Mouse (Mus musculus): ENCODE data around the gene Btbd35f10. TPM values are rescaled to one million over a fixed set of nuclear protein-coding genes. Genes with fewer than 3 reads are reported as not detected.
"Not testable (repeated sequence)": the region's sequence is repeated elsewhere in the genome, so short reads cannot be mapped to it uniquely, and the experiment has no call there.

Gene Btbd35f10
- polyA plus RNA-seq (2015; fragmentation: Nextera tagmentation; extraction: Ambion mirVana): not detected in 2 replicates

DNA sequence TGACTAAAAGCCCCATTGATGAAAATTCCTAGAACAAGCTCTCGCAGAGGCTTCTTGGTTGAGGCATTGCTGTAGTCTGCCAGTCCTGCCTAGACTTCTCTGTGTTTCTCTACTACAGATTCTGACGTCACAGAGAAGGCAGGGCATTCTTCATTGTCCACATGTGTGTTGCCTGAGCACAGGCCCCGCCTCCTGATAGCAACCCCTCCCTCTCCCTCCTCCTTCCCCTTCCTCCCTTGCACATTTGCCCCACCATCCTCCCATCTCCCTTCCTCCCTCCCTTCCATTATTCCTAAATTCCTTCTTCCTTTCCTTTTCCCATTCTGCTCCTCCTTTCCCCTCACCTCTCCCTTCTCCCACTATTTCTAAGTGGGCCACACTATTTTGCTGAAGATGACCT, at the start of gene Btbd35f10:
TSS of gene Btbd35f10 (minus strand) at position 101 of the 400 bp plus-strand sequence.
- not testable (repeated sequence) for H3K27ac ChIP-seq (ENCODE audit: low read length); ATAC-seq; H3K36me3 ChIP-seq (ENCODE audit: insufficient read depth, low read length); H3K4me2 ChIP-seq (replicated peaks; ENCODE audit: low read depth, low read length); H3K9ac ChIP-seq (replicated peaks; ENCODE audit: low read depth); H3K4me3 ChIP-seq (ENCODE audit: low read depth, low read length); H3K4me1 ChIP-seq (ENCODE audit: insufficient read depth, low read depth, low read length); H3K27me3 ChIP-seq (replicated peaks; ENCODE audit: insufficient read depth, low read length); DNase-seq (ENCODE audit: low spot score); H3K9me3 ChIP-seq (ENCODE audit: low read length)
- no CpG with 5 or more reads among the region's 3 CpGs for WGBS

Other genes with a start within 250 kb of the Btbd35f10 start
- not detected in 2 replicates for gene Btbd35f18, start 52.7 kb downstream of the Btbd35f10 start, polyA plus RNA-seq (2015; fragmentation: Nextera tagmentation; extraction: Ambion mirVana)
- not detected in 2 replicates for gene Btbd35f16, start 204.1 kb upstream of the Btbd35f10 start, polyA plus RNA-seq (2015; fragmentation: Nextera tagmentation; extraction: Ambion mirVana)